Mouse (Mus musculus) ZHBTc4 (cell line): Measurements from ENCODE around the gene Hs6st3.
A peak's percentile ranks its signal among the peaks of the same experiment; 100 is the strongest.
"Not testable (repeated sequence)": the region's sequence is repeated elsewhere in the genome, so short reads cannot be mapped to it uniquely, and the experiment has no call there.

ENCODE experiments used
- DNase-seq: peaks from one replicate; pipeline ENCODE4 v3.0.0-alpha.2; 2011; ENCODE audit warnings: low read depth, low spot score

Gene Hs6st3

DNA sequence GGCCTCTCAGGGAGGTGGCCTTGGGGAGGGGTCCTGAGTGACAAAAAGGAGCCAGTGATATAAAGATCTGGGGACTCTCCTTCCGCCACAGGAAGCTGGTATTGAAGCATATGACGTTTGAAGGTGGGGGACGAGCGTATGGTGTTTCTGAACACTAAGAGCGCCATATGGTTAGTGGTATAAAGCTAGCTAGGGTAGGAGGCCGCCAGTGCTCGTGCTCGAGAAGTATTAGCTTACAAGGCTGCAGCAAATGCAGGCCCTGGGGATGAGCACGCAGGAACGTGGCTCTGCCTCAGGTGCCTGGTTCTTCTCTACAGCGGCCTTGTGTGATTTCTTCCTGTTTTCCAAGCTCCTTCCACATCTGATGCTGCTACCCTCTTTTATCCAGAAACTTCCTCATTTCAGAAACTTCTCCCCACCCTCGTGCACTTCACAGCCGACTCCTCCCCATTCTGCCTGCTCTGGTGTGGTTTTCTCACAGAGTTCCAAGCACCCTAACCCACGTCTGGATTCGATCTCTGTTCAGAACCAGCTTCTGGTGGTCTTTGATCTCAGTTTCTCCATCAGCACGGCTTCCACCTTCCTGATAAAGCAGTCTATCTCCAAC is 110.0 kb downstream of the Hs6st3 start:
- DNase-seq = peak; percentile 7

GRCm38 (mm10) chr14:119250353-119250752 is 112.2 kb downstream of the Hs6st3 start:
- no peak for DNase-seq

DNA sequence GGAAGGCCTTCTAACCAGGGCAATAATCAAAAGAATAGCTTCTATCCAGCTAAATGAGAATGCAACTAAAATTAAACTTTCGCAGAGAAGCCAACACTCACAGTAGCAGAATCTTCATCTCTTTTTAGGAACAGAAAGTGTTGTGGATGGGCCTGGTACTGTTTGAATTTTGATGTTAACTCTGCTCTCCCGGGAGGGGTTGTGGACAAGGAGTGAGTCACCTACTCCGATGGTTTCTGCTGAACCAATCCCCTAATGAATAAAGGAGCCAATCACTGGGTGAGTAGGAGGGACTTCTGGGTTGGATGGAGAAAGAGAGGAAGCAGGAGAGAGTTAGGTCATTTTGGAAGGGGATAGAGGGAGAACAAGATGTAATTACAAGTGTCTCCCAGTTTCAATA is 117.3 kb downstream of the Hs6st3 start:
- DNase-seq = no peak

DNA sequence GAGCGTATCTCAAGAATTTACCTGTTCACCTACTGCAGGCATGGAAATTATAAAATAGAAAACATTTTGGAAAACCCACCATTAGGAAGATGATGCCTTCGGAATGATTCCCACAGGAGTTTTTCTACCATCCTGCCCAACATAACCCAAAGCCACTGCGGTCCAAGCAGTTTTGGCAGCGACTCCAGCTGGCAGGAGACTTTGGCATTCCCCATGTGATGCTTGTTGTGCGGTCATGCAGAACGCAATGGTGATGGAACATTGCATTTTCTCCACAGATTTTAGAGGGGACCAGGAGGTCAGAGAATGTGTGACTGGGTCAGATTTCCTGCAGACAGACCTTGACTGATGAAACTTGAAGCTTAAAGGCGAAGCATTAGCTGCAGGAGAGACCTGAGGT is 118.9 kb downstream of the Hs6st3 start:
- DNase-seq = no peak

- DNase-seq = peak; percentile 85
Measured at GRCm38 (mm10) chr14:119260176-119260962, 122.2 kb downstream of the Hs6st3 start.

GRCm38 (mm10) chr14:119266334-119266733 is 128.2 kb downstream of the Hs6st3 start:
- DNase-seq = no peak

DNA sequence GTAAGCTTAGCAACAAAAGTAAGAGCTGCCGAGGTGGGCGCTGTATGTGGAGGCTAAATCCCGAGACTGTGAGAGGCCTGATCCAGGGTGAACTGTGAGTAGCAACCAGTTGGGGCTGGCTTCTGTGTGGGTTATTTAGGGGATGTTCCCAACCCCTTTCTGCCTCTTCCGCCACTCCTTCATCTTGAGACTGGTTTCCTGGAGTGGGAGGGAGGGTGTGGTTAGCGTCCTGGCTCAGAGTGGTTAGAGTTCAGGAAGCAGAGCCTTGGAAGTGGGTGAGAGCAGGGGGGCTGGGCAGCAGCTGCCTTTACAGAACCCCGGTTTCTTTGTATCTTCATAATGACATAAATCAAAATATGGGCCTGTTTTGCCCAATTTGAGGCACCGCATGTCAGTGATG is 134.9 kb downstream of the Hs6st3 start:
- DNase-seq = peak; percentile 32

GRCm38 (mm10) chr14:119278156-119278555 is 140.0 kb downstream of the Hs6st3 start:
- DNase-seq = not testable (repeated sequence)

DNA sequence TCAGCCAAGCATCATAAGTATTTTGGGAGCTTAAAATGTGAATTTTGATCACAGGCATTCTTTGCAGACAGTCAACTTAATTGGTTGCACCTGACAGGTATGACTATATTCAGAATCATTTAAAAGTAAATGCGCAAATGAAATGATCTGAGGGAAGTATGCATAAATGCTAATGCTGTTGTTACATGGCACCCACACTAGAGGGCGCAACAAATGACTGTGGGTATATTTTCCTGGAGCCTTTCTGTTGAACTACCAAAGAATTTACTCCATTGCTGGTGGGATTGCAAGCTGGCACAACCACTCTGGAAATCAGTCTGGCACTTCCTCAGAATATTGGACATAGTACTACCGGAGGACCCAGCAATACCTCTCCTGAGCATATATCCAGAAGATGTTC is 145.8 kb downstream of the Hs6st3 start:
- DNase-seq = peak; percentile 25

DNA sequence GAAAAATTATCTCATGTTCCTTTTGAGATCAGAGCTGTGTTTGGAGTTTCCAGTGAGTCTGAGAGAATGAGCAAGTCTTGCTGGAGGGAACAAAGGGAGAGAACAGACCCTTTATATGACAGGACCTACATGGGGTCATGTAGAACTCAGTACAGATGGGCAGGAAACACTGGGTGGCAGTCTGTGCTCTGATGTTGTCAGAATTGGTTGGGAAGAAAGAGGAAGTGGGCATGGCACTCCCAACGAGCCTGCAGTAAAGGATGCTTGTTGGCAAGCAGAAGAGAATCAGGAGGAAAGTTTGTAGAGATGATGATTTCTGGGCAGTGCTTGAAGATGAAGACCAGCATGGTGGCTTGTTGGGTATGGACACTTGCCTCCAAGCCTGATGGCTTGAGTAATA is 151.5 kb downstream of the Hs6st3 start:
- DNase-seq = no peak

GRCm38 (mm10) chr14:119294071-119294470 is 155.9 kb downstream of the Hs6st3 start:
- DNase-seq = no peak

DNA sequence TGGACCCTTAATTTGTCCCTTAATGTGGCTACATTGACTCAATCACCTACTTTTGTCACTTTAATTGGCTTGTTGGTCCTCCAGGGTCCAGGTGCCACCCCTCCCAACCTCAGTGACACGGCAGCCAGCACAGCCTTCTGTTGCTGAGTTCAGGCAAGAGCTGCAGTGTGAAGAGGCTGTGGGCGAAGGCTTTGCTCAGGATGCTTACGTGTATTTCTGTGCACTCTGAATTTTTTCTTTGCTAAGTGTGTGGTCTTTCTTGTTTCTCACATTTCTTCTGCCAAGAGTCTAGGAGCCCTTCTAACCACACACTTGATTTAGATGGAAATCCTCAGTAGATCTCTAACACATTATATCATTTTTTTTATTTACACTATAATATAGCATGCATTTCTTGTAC is 168.3 kb downstream of the Hs6st3 start:
- no peak for DNase-seq

DNA sequence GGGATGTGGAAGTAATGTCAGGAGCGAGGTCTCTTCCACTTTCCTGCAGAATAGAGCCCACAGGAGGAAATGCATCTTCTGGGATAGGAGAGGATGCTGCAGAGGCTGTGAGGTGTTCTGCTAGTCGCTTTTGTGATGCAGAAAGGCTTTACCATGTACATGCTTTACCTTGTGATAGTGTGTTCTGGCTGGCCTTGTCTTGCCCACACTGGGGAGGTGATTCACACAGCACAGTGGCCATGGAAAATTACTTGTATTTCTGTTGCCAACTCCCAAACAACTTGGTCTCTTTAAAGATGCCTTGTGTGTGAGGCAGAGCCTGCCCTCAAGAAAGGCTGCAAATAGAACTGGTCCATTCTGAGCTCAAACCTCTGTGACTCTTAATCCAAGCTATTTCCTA is 180.2 kb downstream of the Hs6st3 start:
- no peak for DNase-seq

- DNase-seq = no peak
Measured at GRCm38 (mm10) chr14:119347236-119347635, 209.1 kb downstream of the Hs6st3 start.

DNA sequence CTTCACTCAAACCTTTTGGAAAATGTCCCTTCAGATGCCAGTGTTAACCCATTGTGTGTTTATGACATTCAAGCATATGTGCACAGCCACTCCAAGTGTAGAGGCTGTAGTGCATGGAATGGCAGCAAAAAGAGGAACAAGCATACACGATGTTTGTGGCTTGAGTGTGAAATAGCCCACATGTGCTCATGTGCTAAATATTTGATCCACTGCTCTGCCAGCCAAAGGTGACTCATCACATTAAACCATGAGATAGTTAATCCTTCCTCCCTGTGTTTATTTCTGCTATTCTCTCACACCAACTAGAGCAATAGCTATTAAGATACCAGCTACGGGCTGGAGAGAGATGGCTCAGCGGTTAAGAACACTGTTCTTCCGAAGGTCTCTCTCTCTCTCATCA is 223.3 kb downstream of the Hs6st3 start:
- no peak for DNase-seq

GRCm38 (mm10) chr14:119367866-119368425 is 229.8 kb downstream of the Hs6st3 start:
- no peak for DNase-seq

GRCm38 (mm10) chr14:119369274-119369673 is 231.1 kb downstream of the Hs6st3 start:
- DNase-seq = no peak

- DNase-seq = no peak
Measured at GRCm38 (mm10) chr14:119370013-119370412, 231.9 kb downstream of the Hs6st3 start.

DNA sequence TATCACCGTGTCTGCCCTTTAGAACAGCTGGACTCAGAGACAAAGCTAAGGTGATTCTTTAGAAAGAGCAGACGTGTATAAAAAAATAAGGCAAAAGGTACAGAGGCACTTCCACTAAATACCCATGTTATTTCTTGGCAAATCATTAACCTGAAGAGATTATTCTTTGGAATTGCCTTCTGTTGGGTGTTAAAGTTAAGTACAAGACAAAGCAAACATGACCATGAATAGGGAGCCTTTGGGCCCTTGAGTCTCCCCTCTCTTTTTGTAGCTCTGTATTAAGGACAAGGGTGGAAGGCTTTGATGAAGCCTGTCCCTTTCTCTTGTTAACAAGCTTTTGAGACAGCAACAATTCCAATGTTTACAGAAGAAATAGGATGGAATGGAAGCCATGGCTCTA is 241.2 kb downstream of the Hs6st3 start:
- no peak for DNase-seq

DNA sequence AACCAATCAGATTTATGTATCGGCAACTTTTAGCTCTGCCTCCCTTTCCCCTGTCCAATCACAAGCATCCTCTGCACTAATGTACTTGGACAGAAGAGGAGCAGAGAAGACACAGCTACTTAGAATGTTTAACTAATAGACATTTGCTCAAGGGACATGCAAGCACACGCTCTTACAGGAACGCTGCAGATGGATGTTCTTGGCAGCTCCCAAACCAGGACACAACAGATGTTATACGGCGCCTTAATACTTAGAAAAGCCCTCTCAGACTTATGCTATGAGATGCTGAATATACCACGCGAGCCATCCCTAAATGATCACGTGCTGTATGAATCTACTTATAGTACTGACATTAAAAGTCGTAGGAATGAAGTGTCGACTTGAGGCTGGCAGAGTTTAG is 263.5 kb downstream of the Hs6st3 start:
- no peak for DNase-seq

GRCm38 (mm10) chr14:119409334-119410050 is 271.4 kb downstream of the Hs6st3 start:
- no peak for DNase-seq

- DNase-seq = no peak
Measured at GRCm38 (mm10) chr14:119422894-119423293, 284.8 kb downstream of the Hs6st3 start.
